19 mouse cellular contexts compared by ENCODE assay signal in the genomic region with DNA sequence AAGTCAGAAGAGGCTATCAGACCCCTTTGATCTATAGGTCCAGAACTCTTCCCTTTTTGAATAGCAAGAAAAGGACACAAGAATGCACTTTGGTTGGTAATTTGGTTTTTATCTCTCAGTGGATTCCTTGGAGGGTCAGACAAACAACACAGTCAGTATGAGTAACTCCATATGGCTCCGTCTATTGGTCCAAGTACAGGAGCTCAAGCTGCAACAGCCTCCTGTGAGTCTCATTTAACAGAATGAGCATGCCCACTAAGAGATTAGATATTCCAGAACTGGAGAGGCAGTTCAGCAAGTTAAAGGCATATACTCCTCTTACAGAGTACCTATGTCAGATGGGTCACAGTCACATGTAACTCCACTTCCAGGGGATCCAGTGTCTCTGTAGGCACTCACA. TPM values are rescaled to one million over a fixed set of nuclear protein-coding genes. Genes with fewer than 3 reads are reported as not detected.
"Had no signal": no experiment of that assay in that cellular context is flagged by ENCODE, and none has a peak within 500 bp of the region (broad histone marks: within the 10 kb centered on the region; RNA-seq: fewer than 3 reads in every experiment).

No protein-coding gene starts in this region.

- H3K4me3 ChIP-seq: liver, embryonic 15.5 days; lung, embryonic 15.5 days; megakaryocyte, embryonic 14.5 days; midbrain, embryonic 12.5 days; neural tube, embryonic 12.5 days; stomach, embryonic 15.5 days had no signal

- H3K27ac ChIP-seq: liver, embryonic 15.5 days; lung, embryonic 15.5 days; macrophage; midbrain, embryonic 12.5 days; neural tube, embryonic 12.5 days; stomach, embryonic 15.5 days; stomach, postnatal 0 days had no signal

- DNase-seq: liver, postnatal 0 days; lung, adult 2 months; lung, postnatal 14 days; lung, postnatal 36 days; midbrain, embryonic 14.5 days; right cerebral cortex, postnatal 14 days; thymus, adult 2 months; thymus, postnatal 25 days; thymus, postnatal 4 days had no signal

- H3K9ac ChIP-seq: liver, embryonic 15.5 days; liver, postnatal 0 days; lung, embryonic 15.5 days; midbrain, embryonic 12.5 days; neural tube, embryonic 12.5 days; stomach, embryonic 15.5 days had no signal

- H3K4me1 ChIP-seq: liver, embryonic 15.5 days; lung, embryonic 15.5 days; midbrain, embryonic 12.5 days; neural tube, embryonic 12.5 days; stomach, embryonic 15.5 days had no signal

- H3K36me3 ChIP-seq: liver, embryonic 15.5 days; lung, embryonic 15.5 days; midbrain, embryonic 12.5 days; neural tube, embryonic 12.5 days; stomach, embryonic 15.5 days had no signal

- H3K4me2 ChIP-seq: liver, embryonic 15.5 days; lung, embryonic 15.5 days; midbrain, embryonic 12.5 days; neural tube, embryonic 12.5 days; stomach, embryonic 15.5 days had no signal

- H3K9me3 ChIP-seq: liver, embryonic 15.5 days; lung, embryonic 15.5 days; megakaryocyte, embryonic 14.5 days; midbrain, embryonic 12.5 days; neural tube, embryonic 12.5 days; stomach, embryonic 15.5 days had no signal

- ATAC-seq: liver, postnatal 0 days; lung, postnatal 0 days; midbrain, embryonic 16.5 days had no signal

- H3K27me3 ChIP-seq: liver, embryonic 15.5 days; lung, embryonic 15.5 days; midbrain, embryonic 12.5 days; neural tube, embryonic 12.5 days; stomach, embryonic 15.5 days had no signal

RNA-seq across cellular contexts. Expression of gene Tnfaip6, which starts 19.3 kb away (rescaled TPM):
- polyA plus RNA-seq: macrophage had no signal
